Mouse (Mus musculus) MEL (cell line): ENCODE data around the gene Ring1. TPM values are rescaled to one million over a fixed set of nuclear protein-coding genes. Genes with fewer than 3 reads are reported as not detected.
"Not testable (repeated sequence)": the region's sequence is repeated elsewhere in the genome, so short reads cannot be mapped to it uniquely, and the experiment has no call there.

Source experiments
- DNase-seq: peaks from one replicate; pipeline ENCODE4 v3.0.0; 2011; ENCODE audit warnings: low read depth, low spot score
- H3K27ac ChIP-seq: 2 replicates; pipeline ENCODE4 v1.5.1; 2012; ENCODE audit warnings: low read depth, mild to moderate bottlenecking, control low read depth, low read length, moderate library complexity; ENCODE audit not compliant: control insufficient read depth
- H3K27me3 ChIP-seq, 2 experiments: fragments of 150-350 bp in 1 of 2; sonication (generic) in 1 of 2; 2 replicates each; pipeline ENCODE4 v1.6.1; 2012; ENCODE audit warnings: low read length in 2 of 2, mild to moderate bottlenecking in 2 of 2, improper control_type of control experiment in 1 of 2, moderate library complexity in 1 of 2; ENCODE audit not compliant: insufficient read depth in 2 of 2, control insufficient read depth in 1 of 2
- H3K36me3 ChIP-seq, 2 experiments: 2 replicates each; pipeline ENCODE4 v1.6.1; 2012 to 2014; ENCODE audit warnings: low read length in 2 of 2, improper control_type of control experiment in 1 of 2, inconsistent platforms in 1 of 2, mild to moderate bottlenecking in 1 of 2; ENCODE audit not compliant: insufficient read depth in 2 of 2, control insufficient read depth in 1 of 2
- H3K4me1 ChIP-seq, 2 experiments: fragments of 150-350 bp in 1 of 2; sonication (generic) in 1 of 2; 2 replicates each; pipeline ENCODE4 v1.6.1; 2012; ENCODE audit warnings: low read length in 2 of 2, improper control_type of control experiment in 1 of 2, mild to moderate bottlenecking in 1 of 2; ENCODE audit not compliant: insufficient read depth in 2 of 2, control insufficient read depth in 1 of 2
- H3K4me3 ChIP-seq, 2 experiments: fragments of 150-350 bp in 1 of 2; sonication (generic) in 1 of 2; 2 replicates each; pipeline ENCODE4 v1.5.1; 2012; ENCODE audit warnings: low read depth in 2 of 2, low read length in 2 of 2, mild to moderate bottlenecking in 2 of 2, moderate library complexity in 2 of 2, control low read depth in 1 of 2, improper control_type of control experiment in 1 of 2; ENCODE audit not compliant: control insufficient read depth in 1 of 2, insufficient read depth in 1 of 2
- H3K79me2 ChIP-seq: 2 replicates; pipeline ENCODE4 v1.6.1; 2012; ENCODE audit warnings: mild to moderate bottlenecking, low read length, moderate library complexity; ENCODE audit not compliant: control insufficient read depth, poor library complexity, insufficient read depth
- H3K9ac ChIP-seq: 2 replicates; pipeline ENCODE4 v1.6.1; 2012; ENCODE audit warnings: low read depth, mild to moderate bottlenecking, control low read depth, low read length, moderate library complexity; ENCODE audit not compliant: control insufficient read depth, poor library complexity, severe bottlenecking
- H3K9me3 ChIP-seq: fragments of 150-350 bp; sonication (generic); replicated peaks from 2 replicates; pipeline ENCODE4 v1.6.1; 2012; ENCODE audit warnings: mild to moderate bottlenecking, low read length, improper control_type of control experiment, moderate library complexity; ENCODE audit not compliant: insufficient read depth
- CHD2 ChIP-seq: IDR thresholded peaks from 2 replicates; pipeline ENCODE4 v1.6.1; 2011; ENCODE audit warnings: low read length, improper control_type of control experiment
- ELF1 ChIP-seq: IDR thresholded peaks from 2 replicates; pipeline ENCODE4 v1.6.1; 2014; ENCODE audit warnings: low read depth, mild to moderate bottlenecking, inconsistent platforms, low read length, improper control_type of control experiment, moderate library complexity
- ETS1 ChIP-seq: IDR thresholded peaks from 2 replicates; pipeline ENCODE4 v1.6.1; 2012; ENCODE audit warnings: low read depth, mild to moderate bottlenecking, inconsistent platforms, low read length, improper control_type of control experiment, moderate library complexity
- GATA1 ChIP-seq: IDR thresholded peaks from 2 replicates; pipeline ENCODE4 v1.6.1; 2011; ENCODE audit warnings: low read depth, low read length, improper control_type of control experiment
- JUND ChIP-seq: IDR thresholded peaks from 2 replicates; pipeline ENCODE4 v1.6.1; 2011; ENCODE audit warnings: low read depth, mild to moderate bottlenecking, improper control_type of control experiment, low read length
- NELFE ChIP-seq: IDR thresholded peaks from 2 replicates; pipeline ENCODE4 v1.6.1; 2011; ENCODE audit warnings: low read depth, low read length, improper control_type of control experiment
- POLR2A ChIP-seq, 2 experiments: IDR thresholded peaks; 2 replicates each; pipeline ENCODE4 v1.6.1; 2011 to 2012; ENCODE audit warnings: low read length in 2 of 2, mild to moderate bottlenecking in 2 of 2, control low read depth in 1 of 2, improper control_type of control experiment in 1 of 2, low read depth in 1 of 2, moderate library complexity in 1 of 2; ENCODE audit not compliant: control insufficient read depth in 1 of 2, insufficient read depth in 1 of 2, poor library complexity in 1 of 2
- POLR2AphosphoS2 ChIP-seq: IDR thresholded peaks from 2 replicates; pipeline ENCODE4 v1.6.1; 2011; ENCODE audit warnings: low read length, improper control_type of control experiment
- POLR2AphosphoS5 ChIP-seq: IDR thresholded peaks from 2 replicates; pipeline ENCODE4 v1.6.1; 2012; ENCODE audit warnings: low read depth, borderline replicate concordance, mild to moderate bottlenecking, inconsistent platforms, low read length, moderate library complexity, mixed read lengths
- SIN3A ChIP-seq: IDR thresholded peaks from 2 replicates; pipeline ENCODE4 v1.6.1; 2012; ENCODE audit warnings: low read length, improper control_type of control experiment, inconsistent platforms
- SMC3 ChIP-seq: IDR thresholded peaks from 2 replicates; pipeline ENCODE4 v1.6.1; 2011; ENCODE audit warnings: low read depth, low read length, improper control_type of control experiment
- TBP ChIP-seq: IDR thresholded peaks from 2 replicates; pipeline ENCODE4 v1.8.0; 2011; ENCODE audit warnings: low read depth, low read length, improper control_type of control experiment
- ZKSCAN1 ChIP-seq: IDR thresholded peaks from 2 replicates; pipeline ENCODE4 v1.6.1; 2012; ENCODE audit warnings: low read depth, mild to moderate bottlenecking, inconsistent platforms, low read length, improper control_type of control experiment, moderate library complexity
- polyA plus RNA-seq, 2 experiments: library from polyadenylated mRNA; stranded (reverse) in 1 of 2; unstranded in 1 of 2; fragments of >175 nt in 1 of 2; fragments of >200 nt in 1 of 2; gene quantifications; 2 replicates each; pipeline versions ENCODE4 v1.2.1 to v1.2.4; 2012; ENCODE audit warnings: low replicate concordance in 2 of 2, low read depth in 1 of 2; ENCODE audit not compliant: insufficient read length in 2 of 2, insufficient read depth in 1 of 2, missing spikeins in 1 of 2
- total RNA-seq: library from RNA; depleted of rRNA; stranded (reverse); fragments of 300-350 nt; gene quantifications from 2 replicates; pipeline ENCODE4 v1.2.3, GENCODE M21; 2012

Ring1 gene
- total and polyA plus RNA-seq, 3 experiments = 18.3 to 28.4 TPM; not detected in 1

DNA sequence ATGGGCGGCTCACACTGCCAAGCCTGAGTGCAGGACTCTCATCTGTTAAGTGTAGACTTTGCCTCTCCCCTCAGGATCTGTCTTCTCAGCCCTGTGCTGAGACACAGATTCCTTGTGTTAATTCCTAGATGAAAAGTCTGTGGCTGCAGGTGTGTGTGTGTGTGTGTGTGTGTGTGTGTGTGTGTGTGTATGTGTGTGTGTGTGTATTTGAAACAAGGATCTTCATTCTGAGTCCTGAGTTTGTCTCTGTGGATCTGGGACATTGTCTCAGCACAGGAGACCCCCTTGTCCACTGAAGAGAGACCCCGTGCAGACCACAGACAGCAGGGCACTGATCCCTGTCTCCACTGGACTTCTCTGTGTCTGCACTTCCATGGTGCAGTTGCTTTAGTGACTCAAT, 23.7 kb downstream of the Ring1 start:
- H3K27me3 ChIP-seq, H3K4me1 ChIP-seq, H3K9me3 ChIP-seq, H3K79me2 ChIP-seq, DNase-seq, H3K36me3 ChIP-seq: not testable (repeated sequence)
- Histone ChIP-seq H3K4me3 (peak overlapping the region; percentile 65 to 83), H3K27ac (peak overlapping the region; percentile 41), H3K9ac (peak overlapping the region; percentile 84)

DNA sequence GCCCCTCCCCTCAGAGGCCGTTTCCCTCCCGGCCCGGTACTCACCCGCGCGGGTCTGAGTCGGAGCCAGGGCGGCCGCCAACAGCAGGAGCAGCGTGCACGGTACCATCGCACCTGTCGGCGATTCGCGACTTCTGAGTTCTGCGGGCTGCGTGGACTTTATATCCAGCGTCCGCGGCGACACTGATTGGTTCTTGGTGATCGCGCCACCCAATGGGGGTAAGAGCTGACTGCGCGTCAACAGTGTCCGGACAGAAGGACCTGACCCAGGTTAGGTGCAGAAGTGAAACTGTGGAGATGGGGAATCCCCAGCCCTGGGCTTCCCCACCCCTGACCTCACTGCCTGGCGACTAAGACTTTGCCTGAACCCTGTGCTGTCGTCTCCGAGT, 24.3 kb downstream of the Ring1 start, which contains the start of gene H2-K1:
Gene H2-K1 (minus strand): TSS at position 198 of the 388 bp plus-strand sequence.
- peak within 1 kb of the TSS; percentile 41 for H3K27ac ChIP-seq
- DNase-seq = peak; percentile 96

DNA sequence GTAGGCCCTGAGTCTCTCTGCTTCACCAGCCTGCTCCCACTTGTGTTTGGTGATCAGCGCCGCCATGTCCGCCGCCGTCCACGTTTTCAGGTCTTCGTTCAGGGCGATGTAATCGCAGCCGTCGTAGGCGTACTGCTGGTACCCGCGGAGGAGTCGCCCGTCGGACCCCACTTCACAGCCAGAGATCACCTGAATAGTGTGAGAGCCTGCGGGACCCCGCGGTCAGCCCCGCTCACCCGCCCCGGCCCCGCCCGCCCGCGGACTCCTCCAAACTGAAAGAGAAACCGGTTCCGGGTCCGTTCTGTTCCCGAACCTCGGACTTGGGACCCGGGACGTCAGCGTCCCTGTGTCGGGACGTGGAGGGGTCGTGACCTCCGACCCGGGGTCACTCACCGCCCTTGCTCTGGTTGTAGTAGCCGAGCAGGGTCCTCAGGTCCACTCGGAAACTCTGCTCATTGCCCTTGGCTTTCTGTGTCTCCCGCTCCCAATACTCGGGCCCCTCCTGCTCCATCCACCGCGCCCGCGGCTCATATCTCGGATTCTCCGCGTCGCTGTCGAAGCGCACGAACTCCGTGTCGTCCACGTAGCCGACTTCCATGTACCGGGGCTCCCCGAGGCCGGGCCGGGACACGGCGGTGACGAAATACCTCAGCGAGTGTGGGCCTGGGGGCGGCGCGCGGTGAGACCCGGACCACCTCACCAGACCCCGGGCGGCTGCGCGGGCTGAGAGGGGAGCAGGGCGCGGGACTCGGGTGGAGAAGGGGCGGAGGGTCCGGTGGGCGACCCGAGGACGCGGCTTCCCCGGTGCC, 24.9 kb downstream of the Ring1 start:
- Histone ChIP-seq H3K79me2 (peaks cover 2% of the 10 kb centered on the region), H3K27ac (no peak overlapping the region), H3K9me3 (no peaks in the 10 kb centered on the region), H3K4me1 (no peaks in the 10 kb centered on the region), H3K36me3 (no peaks in the 10 kb centered on the region), H3K9ac (peak overlapping the region; percentile 84), H3K27me3 (no peaks in the 10 kb centered on the region), H3K4me3 (peak overlapping the region; percentile 81 to 83)
- no peak for TF ChIP-seq ELF1
- no peak for TF ChIP-seq JUND
- no peak for TF ChIP-seq ZKSCAN1
- TF ChIP-seq POLR2AphosphoS2 = no peak
- no peak for TF ChIP-seq POLR2AphosphoS5
- no peak for TF ChIP-seq POLR2A (IDR thresholded peaks at IDR 0.05; ENCODE audit: control insufficient read depth in 1 of 2, insufficient read depth in 1 of 2, low read depth in 1 of 2, low read length in 2 of 2, poor library complexity in 1 of 2)
- DNase-seq = peak; percentile 51

More for the DNA sequence above, 24.3 kb downstream of the Ring1 start, which contains the start of gene H2-K1:
- Histone ChIP-seq H3K9me3 (no peaks in the 10 kb centered on the region), H3K79me2 (peaks cover 2% of the 10 kb centered on the region), H3K36me3 (no peaks in the 10 kb centered on the region), H3K9ac (peak within 1 kb of the TSS; percentile 84), H3K27me3 (no peaks in the 10 kb centered on the region), H3K4me3 (peak within 1 kb of the TSS; percentile 81 to 83), H3K4me1 (no peaks in the 10 kb centered on the region)
- TF ChIP-seq SIN3A (no peak), NELFE (peak; percentile 69), CHD2 (peak; percentile 85), TBP (peak; percentile 88), GATA1 (no peak), POLR2A (IDR thresholded peaks at IDR 0.05; ENCODE audit: control insufficient read depth in 1 of 2, insufficient read depth in 1 of 2, low read depth in 1 of 2, low read length in 2 of 2, poor library complexity in 1 of 2) (peak; percentile 68 to 75; a peak in 2 of 4 replicates), ETS1 (peak; percentile 20; the same call in 1 of the 2 replicates), POLR2AphosphoS5 (no peak), SMC3 (no peak)

DNA sequence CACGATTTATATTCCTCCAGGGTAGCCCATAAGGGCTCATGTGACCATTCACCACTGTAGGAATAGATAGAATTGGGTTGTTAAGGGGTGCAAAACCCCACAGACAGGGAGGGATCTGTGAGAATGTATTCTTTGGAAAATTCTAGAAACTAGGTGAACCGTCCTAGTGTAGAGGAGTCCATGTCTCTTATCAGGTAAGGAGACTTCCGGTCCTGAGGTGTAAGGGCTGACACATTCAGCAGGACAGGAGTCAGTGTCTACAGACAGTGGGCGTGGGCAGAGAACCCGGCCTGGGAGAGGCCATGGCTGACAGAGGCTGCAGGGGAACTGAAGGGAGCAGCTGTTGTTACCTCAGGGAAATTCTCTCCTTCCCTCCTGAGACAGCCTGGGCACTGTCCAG, 25.8 kb downstream of the Ring1 start:
- not testable (repeated sequence) for H3K27me3 ChIP-seq, H3K9ac ChIP-seq, DNase-seq, H3K36me3 ChIP-seq, H3K9me3 ChIP-seq, H3K4me1 ChIP-seq, H3K79me2 ChIP-seq, H3K4me3 ChIP-seq, H3K27ac ChIP-seq

DNA sequence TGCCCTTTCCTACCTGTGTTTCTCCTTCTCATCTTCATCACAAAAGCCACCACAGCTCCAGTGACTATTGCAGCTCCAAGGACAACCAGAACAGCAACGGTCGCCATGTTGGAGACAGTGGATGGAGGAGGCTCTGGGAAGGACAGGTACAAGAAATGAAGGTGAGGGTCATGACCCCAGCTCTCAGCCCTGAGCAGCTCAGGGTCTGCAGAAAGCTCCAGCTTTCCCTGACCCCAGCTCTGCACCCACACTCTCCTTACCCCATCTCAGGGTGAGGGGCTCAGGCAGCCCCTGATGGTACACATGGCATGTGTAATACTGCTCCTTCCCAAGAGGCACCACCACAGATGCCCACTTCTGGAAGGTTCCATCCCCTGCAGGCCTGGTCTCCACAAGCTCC, 27.5 kb downstream of the Ring1 start:
- H3K27ac ChIP-seq, H3K27me3 ChIP-seq: not testable (repeated sequence)

More for the DNA sequence above, 27.5 kb downstream of the Ring1 start:
- H3K4me3 ChIP-seq, H3K36me3 ChIP-seq, DNase-seq, H3K79me2 ChIP-seq, H3K9me3 ChIP-seq, H3K9ac ChIP-seq, H3K4me1 ChIP-seq: not testable (repeated sequence)
